In genomic region chr7:89151345-89151744, GRCm38 (mm10) we compare ENCODE assay signal across 19 mouse cellular contexts.
DNase-seq lines count a peak whose midpoint lies in the region; ATAC-seq and TF ChIP-seq lines count a peak whose summit lies in the region.
"Had no signal": no experiment of that assay in that cellular context is flagged by ENCODE, and none has a peak within 500 bp of the region (broad histone marks: within the 10 kb centered on the region; RNA-seq: fewer than 3 reads in every experiment).

No protein-coding gene starts in this region.

- 40% methylated on average over 6 of the region's 6 CpGs for WGBS in kidney, postnatal 0 days

- no peak for TF ChIP-seq CTCF in kidney, postnatal 0 days (IDR thresholded peaks at IDR 0.05; ENCODE audit: low read depth)

- ATAC-seq in kidney, postnatal 0 days (replicated peaks; ENCODE audit: low FRiP score, low read depth) = no peak; the same call in 1 of the 2 replicates
- ATAC-seq: forebrain, embryonic 15.5 days; inflammation-experienced regulatory T-cells, adult 6 months had no signal

- no peak overlapping the region for H3K9ac ChIP-seq in kidney, postnatal 0 days (ENCODE audit: low read depth, low read length)
- H3K9ac ChIP-seq: forebrain, embryonic 15.5 days; limb, embryonic 13.5 days; liver, embryonic 15.5 days; stomach, embryonic 15.5 days had no signal

- H3K4me2 ChIP-seq in kidney, postnatal 0 days (ENCODE audit: low read length) = no peak overlapping the region
- H3K4me2 ChIP-seq: forebrain, embryonic 15.5 days; limb, embryonic 13.5 days; liver, embryonic 15.5 days; midbrain, embryonic 11.5 days; stomach, embryonic 15.5 days had no signal

- no peaks in the 10 kb centered on the region for H3K4me1 ChIP-seq in kidney, postnatal 0 days (replicated peaks; ENCODE audit: insufficient read depth, low read length)
- H3K4me1 ChIP-seq: stomach, embryonic 15.5 days had no signal

- H3K9me3 ChIP-seq in kidney, postnatal 0 days (replicated peaks; ENCODE audit: low read length) = no peaks in the 10 kb centered on the region
- H3K9me3 ChIP-seq: forebrain, embryonic 15.5 days; limb, embryonic 13.5 days; liver, embryonic 15.5 days; stomach, embryonic 15.5 days had no signal

- intact Hi-C loops in heart, postnatal 10 days (cut with DNase I) = no loop called here
- intact Hi-C loops in heart, postnatal 25 days (cut with DNase I) = no loop called here
- intact Hi-C loops in left cerebral cortex, postnatal 25 days (cut with DNase I) = no loop called here

- no peak overlapping the region for H3K4me3 ChIP-seq in kidney, postnatal 0 days (replicated peaks; ENCODE audit: low read depth, low read length)
- H3K4me3 ChIP-seq: erythroblast, embryonic 14.5 days; forebrain, embryonic 15.5 days; gastrocnemius, adult 2 months; limb, embryonic 13.5 days; liver, embryonic 15.5 days; stomach, embryonic 15.5 days had no signal

- peak; percentile 13 for DNase-seq in embryo, embryonic 10.5 days (ENCODE audit: low spot score)
- no peak for DNase-seq in embryo, embryonic 9.5 days (ENCODE audit: extremely low spot score)
- DNase-seq in heart, postnatal 10 days = peak; percentile 10 to 15
- no peak for DNase-seq in heart, postnatal 25 days (ENCODE audit: low spot score)
- peak; percentile 33 for DNase-seq in kidney, postnatal 0 days (ENCODE audit: low spot score)
- DNase-seq in kidney, adult 9 months = no peak
- DNase-seq in brain, adult 2 months (ENCODE audit: low read depth, low spot score) = peak; percentile 48
- DNase-seq in left cerebral cortex, postnatal 25 days (ENCODE audit: low spot score in 2 of 2) = no peak
- DNase-seq: adrenal gland, postnatal 10 days; cerebellum, adult 8-10 months; gastrocnemius, adult 2 months; spleen, adult 18-20 months had no signal

- H3K27ac ChIP-seq in kidney, postnatal 0 days = no peak overlapping the region
- H3K27ac ChIP-seq: forebrain, embryonic 15.5 days; gastrocnemius, adult 2 months; limb, embryonic 13.5 days; liver, embryonic 15.5 days; stomach, embryonic 15.5 days had no signal

- peaks cover 8% of the 10 kb centered on the region; the same call in 1 of the 2 replicates for H3K36me3 ChIP-seq in kidney, postnatal 0 days (ENCODE audit: insufficient read depth, low read length)

- H3K27me3 ChIP-seq in kidney, postnatal 0 days (ENCODE audit: insufficient read depth, low read length) = no peaks in the 10 kb centered on the region
- H3K27me3 ChIP-seq: forebrain, embryonic 15.5 days; limb, embryonic 13.5 days; liver, embryonic 15.5 days; stomach, embryonic 15.5 days had no signal

Comparison
In these comparisons a context has a peak if more than half of its experiments do, and no peak if none do; other contexts are left out.
1. DNase-seq: peak in embryo, embryonic 10.5 days (single experiment), heart, postnatal 10 days (2 of 2), kidney, postnatal 0 days (single experiment) and brain, adult 2 months (single experiment); none in embryo, embryonic 9.5 days (single experiment), heart, postnatal 25 days (single experiment), kidney, adult 9 months (single experiment) and left cerebral cortex, postnatal 25 days (0 of 2).